8 mouse cellular contexts compared by ENCODE assay signal in genomic region chr9:44129633-44130032, GRCm38 (mm10). TPM values are rescaled to one million over a fixed set of nuclear protein-coding genes. Genes with fewer than 3 reads are reported as not detected.
A peak's percentile ranks its signal among the peaks of the same experiment; 100 is the strongest.
DNase-seq lines count a peak whose midpoint lies in the region; ATAC-seq and TF ChIP-seq lines count a peak whose summit lies in the region.

No protein-coding gene starts in this region.

- peak overlapping the region; percentile 52 for H3K9ac ChIP-seq in kidney, embryonic 14.5 days (ENCODE audit: low read depth, low read length)
- peak overlapping the region; percentile 45; the same call in 1 of the 2 replicates for H3K9ac ChIP-seq in limb, embryonic 11.5 days (ENCODE audit: low read length)
- H3K9ac ChIP-seq in midbrain, embryonic 16.5 days (ENCODE audit: low read depth, low read length) = peak overlapping the region; percentile 53

- no peak for DNase-seq in kidney, adult 11 months
- no peak for DNase-seq in limb, embryonic 11.5 days (ENCODE audit: low spot score)
- no peak for DNase-seq in natural killer cell, adult 2 months (ENCODE audit: low spot score in 2 of 2)
- DNase-seq in adrenal gland, adult 18-20 months (ENCODE audit: low spot score in 2 of 2) = no peak
- no peak for DNase-seq in cerebellum, postnatal 4 days (ENCODE audit: low spot score in 2 of 2)

- no peak for TF ChIP-seq POLR2A in embryonic fibroblast, embryonic 13.5 days (IDR thresholded peaks at IDR 0.05; ENCODE audit: low read depth, low read length)

- H3K4me1 ChIP-seq in kidney, embryonic 14.5 days (ENCODE audit: control insufficient read depth, insufficient read depth, low read length) = peaks cover 56% of the 10 kb centered on the region
- peaks cover 10% of the 10 kb centered on the region for H3K4me1 ChIP-seq in embryonic fibroblast, embryonic 13.5 days (ENCODE audit: control insufficient read depth, insufficient read depth, low read length)
- H3K4me1 ChIP-seq in limb, embryonic 11.5 days (ENCODE audit: control insufficient read depth, insufficient read depth, low read length) = peaks cover 30% of the 10 kb centered on the region
- peaks cover 20% of the 10 kb centered on the region for H3K4me1 ChIP-seq in midbrain, embryonic 16.5 days (ENCODE audit: control insufficient read depth, insufficient read depth, low read length)

- H3K9me3 ChIP-seq in kidney, embryonic 14.5 days (ENCODE audit: control insufficient read depth, low read length) = no peaks in the 10 kb centered on the region
- H3K9me3 ChIP-seq in limb, embryonic 11.5 days (ENCODE audit: control insufficient read depth, low read length) = no peaks in the 10 kb centered on the region
- no peaks in the 10 kb centered on the region for H3K9me3 ChIP-seq in midbrain, embryonic 16.5 days (replicated peaks; ENCODE audit: control insufficient read depth, low read length, poor library complexity, severe bottlenecking)

- no peak for ATAC-seq in kidney, embryonic 14.5 days (ENCODE audit: low FRiP score, low TSS enrichment)
- ATAC-seq in limb, embryonic 11.5 days (ENCODE audit: insufficient number of reproducible peaks, low FRiP score, low TSS enrichment, low read depth) = 0 out of 2 replicates have a peak, but pooled peaks have one; percentile 1
- no peak for ATAC-seq in midbrain, embryonic 16.5 days

- no peaks in the 10 kb centered on the region for H3K36me3 ChIP-seq in kidney, embryonic 14.5 days (ENCODE audit: control insufficient read depth, insufficient read depth, low read length)
- H3K36me3 ChIP-seq in limb, embryonic 11.5 days (ENCODE audit: control insufficient read depth, insufficient read depth, low read length) = no peaks in the 10 kb centered on the region
- H3K36me3 ChIP-seq in midbrain, embryonic 16.5 days (ENCODE audit: control insufficient read depth, insufficient read depth, low read length) = no peaks in the 10 kb centered on the region

- H3K4me2 ChIP-seq in kidney, embryonic 14.5 days (replicated peaks; ENCODE audit: low read depth, low read length) = peak overlapping the region; percentile 64
- H3K4me2 ChIP-seq in limb, embryonic 11.5 days (ENCODE audit: low read depth, severe bottlenecking) = peak overlapping the region; percentile 73
- peak overlapping the region; percentile 55 for H3K4me2 ChIP-seq in midbrain, embryonic 16.5 days (ENCODE audit: low read length)

- H3K27ac ChIP-seq in kidney, embryonic 14.5 days (ENCODE audit: low read depth, low read length) = peak overlapping the region; percentile 88
- peak overlapping the region; percentile 93 for H3K27ac ChIP-seq in embryonic fibroblast, embryonic 13.5 days (ENCODE audit: insufficient read depth, low read length)
- peak overlapping the region; percentile 68; the same call in 1 of the 2 replicates for H3K27ac ChIP-seq in limb, embryonic 11.5 days (replicated peaks; ENCODE audit: low read depth, low read length)
- no peak overlapping the region; the same call in 1 of the 2 replicates for H3K27ac ChIP-seq in midbrain, embryonic 16.5 days (ENCODE audit: low read length)

- H3K4me3 ChIP-seq in kidney, embryonic 14.5 days (ENCODE audit: low read length) = peak overlapping the region; percentile 36
- peak overlapping the region; percentile 11; the same call in 1 of the 2 replicates for H3K4me3 ChIP-seq in embryonic fibroblast, embryonic 13.5 days (ENCODE audit: insufficient read depth, low read length)
- peak overlapping the region; percentile 31 for H3K4me3 ChIP-seq in limb, embryonic 11.5 days (ENCODE audit: low read depth, low read length)
- H3K4me3 ChIP-seq in midbrain, embryonic 16.5 days (ENCODE audit: low read depth, low read length) = peak overlapping the region; percentile 29

- no peaks in the 10 kb centered on the region for H3K27me3 ChIP-seq in kidney, embryonic 14.5 days (ENCODE audit: control insufficient read depth, insufficient read depth, low read length)
- H3K27me3 ChIP-seq in limb, embryonic 11.5 days (ENCODE audit: control insufficient read depth, insufficient read depth, low read length) = peaks cover 33% of the 10 kb centered on the region
- peaks cover 33% of the 10 kb centered on the region for H3K27me3 ChIP-seq in midbrain, embryonic 16.5 days (ENCODE audit: control insufficient read depth, insufficient read depth, low read depth, low read length)

- WGBS in kidney, embryonic 14.5 days = 8% methylated on average over 9 of the region's 9 CpGs
- WGBS in limb, embryonic 11.5 days = 7% methylated on average over 9 of the region's 9 CpGs
- 6% methylated on average over 9 of the region's 9 CpGs for WGBS in midbrain, embryonic 16.5 days

- no peak for TF ChIP-seq CTCF in embryonic fibroblast, embryonic 13.5 days (IDR thresholded peaks at IDR 0.05; ENCODE audit: borderline replicate concordance, insufficient read depth, low read length)

RNA-seq across cellular contexts. Expression of gene Mcam, which starts 4.6 kb away (rescaled TPM):
- polyA plus RNA-seq in kidney, embryonic 14.5 days (2014; fragmentation: Nextera tagmentation; extraction: Ambion mirVana) = 26.3 and 39.7 TPM in 2 replicates
- 66.4 and 124 TPM in 2 replicates for polyA plus RNA-seq in embryonic fibroblast, embryonic 13.5 days (2011; ENCODE audit: insufficient read length, low read depth, missing spikeins)
- polyA plus RNA-seq in limb, embryonic 11.5 days (2014; fragmentation: Nextera tagmentation; extraction: Ambion mirVana) = 12.7 and 13.4 TPM in 2 replicates
- 9.6 and 10.5 TPM in 2 replicates for polyA plus RNA-seq in midbrain, embryonic 16.5 days (2015; fragmentation: Nextera tagmentation; extraction: Ambion mirVana)
- 10 to 100 TPM; 24.2 to 90.7 TPM for total RNA-seq in adrenal gland, adult 18-20 months (2021)

RNA-seq across cellular contexts. Expression of gene Rnf26, which starts 16.3 kb away (rescaled TPM):
- polyA plus RNA-seq in kidney, embryonic 14.5 days (2014; fragmentation: Nextera tagmentation; extraction: Ambion mirVana) = 51.1 and 78.4 TPM in 2 replicates
- polyA plus RNA-seq in embryonic fibroblast, embryonic 13.5 days (2011; ENCODE audit: insufficient read length, low read depth, missing spikeins) = 40.2 and 46.0 TPM in 2 replicates
- polyA plus RNA-seq in limb, embryonic 11.5 days (2014; fragmentation: Nextera tagmentation; extraction: Ambion mirVana) = 76.6 and 77.3 TPM in 2 replicates
- 25.6 and 26.0 TPM in 2 replicates for polyA plus RNA-seq in midbrain, embryonic 16.5 days (2015; fragmentation: Nextera tagmentation; extraction: Ambion mirVana)
- total RNA-seq in adrenal gland, adult 18-20 months (2021) = 10 to 100 TPM; 19.4 to 24.1 TPM

RNA-seq across cellular contexts. Expression of gene Gm49380, which starts 16.3 kb away (rescaled TPM):
- 0.09 and 0.14 TPM in 2 replicates for polyA plus RNA-seq in kidney, embryonic 14.5 days (2014; fragmentation: Nextera tagmentation; extraction: Ambion mirVana)
- polyA plus RNA-seq in embryonic fibroblast, embryonic 13.5 days (2011; ENCODE audit: insufficient read length, low read depth, missing spikeins) = 0.21 and 0.25 TPM in 2 replicates
- 0.10 TPM in 1 of 2 replicates, not detected in the other for polyA plus RNA-seq in limb, embryonic 11.5 days (2014; fragmentation: Nextera tagmentation; extraction: Ambion mirVana)
- 0.10 and 0.15 TPM in 2 replicates for polyA plus RNA-seq in midbrain, embryonic 16.5 days (2015; fragmentation: Nextera tagmentation; extraction: Ambion mirVana)
- under 1 TPM; 0.27 to 0.48 TPM for total RNA-seq in adrenal gland, adult 18-20 months (2021)

RNA-seq across cellular contexts. Expression of gene C1qtnf5, which starts 22.6 kb away (rescaled TPM):
- 4.6 and 5.4 TPM in 2 replicates for polyA plus RNA-seq in kidney, embryonic 14.5 days (2014; fragmentation: Nextera tagmentation; extraction: Ambion mirVana)
- polyA plus RNA-seq in embryonic fibroblast, embryonic 13.5 days (2011; ENCODE audit: insufficient read length, low read depth, missing spikeins) = 25.4 and 36.4 TPM in 2 replicates
- 0.40 and 0.45 TPM in 2 replicates for polyA plus RNA-seq in limb, embryonic 11.5 days (2014; fragmentation: Nextera tagmentation; extraction: Ambion mirVana)
- polyA plus RNA-seq in midbrain, embryonic 16.5 days (2015; fragmentation: Nextera tagmentation; extraction: Ambion mirVana) = 4.6 and 5.5 TPM in 2 replicates
- 10 to 100 TPM; 13.2 to 17.8 TPM for total RNA-seq in adrenal gland, adult 18-20 months (2021)

RNA-seq across cellular contexts. Expression of gene Mfrp, which starts 28.1 kb away (rescaled TPM):
- 0.14 TPM in 1 of 2 replicates, not detected in the other for polyA plus RNA-seq in kidney, embryonic 14.5 days (2014; fragmentation: Nextera tagmentation; extraction: Ambion mirVana)
- polyA plus RNA-seq in embryonic fibroblast, embryonic 13.5 days (2011; ENCODE audit: insufficient read length, low read depth, missing spikeins) = 0.12 TPM in 1 of 2 replicates, not detected in the other
- polyA plus RNA-seq in limb, embryonic 11.5 days (2014; fragmentation: Nextera tagmentation; extraction: Ambion mirVana) = 0.13 TPM in 1 of 2 replicates, not detected in the other
- polyA plus RNA-seq in midbrain, embryonic 16.5 days (2015; fragmentation: Nextera tagmentation; extraction: Ambion mirVana) = 0.15 and 0.16 TPM in 2 replicates
- total RNA-seq in adrenal gland, adult 18-20 months (2021) = not detected
